Mouse (Mus musculus) heart, adult 2 months (tissue): ENCODE measurements around the gene Sema5b.

Experiments
- CTCF ChIP-seq: fragments of 200-600 bp; IDR thresholded peaks from 2 replicates; pipeline ENCODE4 v1.8.1; 2022; ENCODE audit warnings: antibody characterized with exemption, mild to moderate bottlenecking, moderate library complexity
- POLR2A ChIP-seq: fragments of 200-500 bp; IDR thresholded peaks from 2 replicates; pipeline ENCODE4 v1.6.1; 2011; ENCODE audit warnings: mild to moderate bottlenecking, low read depth, low read length, control low read depth; ENCODE audit not compliant: insufficient read depth

GRCm38 (mm10) chr16:35561541-35561940 lies 20.6 kb downstream of the Sema5b start:
- TF ChIP-seq CTCF (no peak), POLR2A (no peak)
